Mouse (Mus musculus) common myeloid progenitor, adult 5-6 weeks (primary cell): ENCODE results near the gene Ccdc134. TPM values are rescaled to one million over a fixed set of nuclear protein-coding genes. Genes with fewer than 3 reads are reported as not detected.

Experiments used
- total RNA-seq: library from RNA; stranded (forward); fragments of 200-1000, 187-1606 nt; gene quantifications from 2 replicates; pipeline ENCODE4 v1.2.3, GENCODE M21; 2017

Gene Ccdc134
- total RNA-seq, 1 experiment from 2014 or later, result 18.0 TPM

Other genes starting within 250 kb of the Ccdc134 start
- 52.6 and 64.6 TPM in 2 replicates for gene Polr3h, start 201.7 kb upstream of the Ccdc134 start, total RNA-seq
- not detected in 2 replicates for gene Csdc2, start 191.2 kb upstream of the Ccdc134 start, total RNA-seq
- gene Pmm1, start 167.0 kb upstream of the Ccdc134 start, total RNA-seq, result 15.1 and 17.1 TPM in 2 replicates
- not detected in 2 replicates for gene 1700029P11Rik, start 147.4 kb upstream of the Ccdc134 start, total RNA-seq
- gene Xrcc6, start 140.1 kb upstream of the Ccdc134 start, total RNA-seq, result 409 and 444 TPM in 2 replicates
- gene Desi1, start 94.1 kb upstream of the Ccdc134 start, total RNA-seq, result 12.2 and 13.6 TPM in 2 replicates
- 197 and 206 TPM in 2 replicates for gene Snu13, start 80.3 kb upstream of the Ccdc134 start, total RNA-seq
- not detected in 2 replicates for gene 4930407I10Rik, start 68.8 kb upstream of the Ccdc134 start, total RNA-seq
- gene Mei1, start 57.9 kb upstream of the Ccdc134 start, total RNA-seq, result not detected in 2 replicates
- 42.8 and 64.3 TPM in 2 replicates for gene Srebf2, start 19.3 kb downstream of the Ccdc134 start, total RNA-seq
- 3.1 and 4.8 TPM in 2 replicates for gene Shisa8, start 84.9 kb downstream of the Ccdc134 start, total RNA-seq
- 2.7 and 5.9 TPM in 2 replicates for gene Tnfrsf13c, start 96.4 kb downstream of the Ccdc134 start, total RNA-seq
- 19.4 and 30.6 TPM in 2 replicates for gene Cenpm, start 116.8 kb downstream of the Ccdc134 start, total RNA-seq
- gene 1500009C09Rik, start 124.5 kb downstream of the Ccdc134 start, total RNA-seq, result not detected in 2 replicates
- gene Sept3, start 147.0 kb downstream of the Ccdc134 start, total RNA-seq, result 0.23 and 0.44 TPM in 2 replicates
- gene Wbp2nl, start 171.0 kb downstream of the Ccdc134 start, total RNA-seq, result not detected in 2 replicates
- 19.2 and 32.4 TPM in 2 replicates for gene Naga, start 211.0 kb downstream of the Ccdc134 start, total RNA-seq
- gene Pheta2, start 211.0 kb downstream of the Ccdc134 start, total RNA-seq, result 13.1 and 15.5 TPM in 2 replicates
- 43.6 and 67.9 TPM in 2 replicates for gene Smdt1, start 211.0 kb downstream of the Ccdc134 start, total RNA-seq
- 126 and 144 TPM in 2 replicates for gene Ndufa6, start 226.4 kb downstream of the Ccdc134 start, total RNA-seq